Mouse (Mus musculus) cerebellum, postnatal 36 days (tissue): ENCODE results near the gene Pdcl2.
A peak's percentile ranks its signal among the peaks of the same experiment; 100 is the strongest.

Experiments used
- DNase-seq, 2 experiments: peaks; one replicate each; pipeline ENCODE4 v3.0.0; 2021 to 2022; ENCODE audit warnings: mixed read lengths in 2 of 2

The Pdcl2 gene

GRCm38 (mm10) chr5:76330953-76331352, at the start of gene Pdcl2:
Gene Pdcl2 (minus strand): TSS chr5:76331156.
- no peak for DNase-seq

- no peak for DNase-seq
Measured at GRCm38 (mm10) chr5:76379216-76379615, 48.3 kb upstream of the Pdcl2 start.

- no peak for DNase-seq
Measured at GRCm38 (mm10) chr5:76369215-76369840, 38.4 kb upstream of the Pdcl2 start.

- DNase-seq, result no peak
Measured at GRCm38 (mm10) chr5:76365406-76365805, 34.5 kb upstream of the Pdcl2 start.

GRCm38 (mm10) chr5:76363453-76364104, 32.6 kb upstream of the Pdcl2 start, which contains the start of gene Nmu:
Gene Nmu (minus strand): TSS chr5:76363788.
- DNase-seq, result peak in 1 of 2 experiments; percentile 3

- no peak for DNase-seq
Measured at GRCm38 (mm10) chr5:76360786-76361185, 29.8 kb upstream of the Pdcl2 start.

GRCm38 (mm10) chr5:76360057-76360456, 29.1 kb upstream of the Pdcl2 start:
- DNase-seq, result no peak

GRCm38 (mm10) chr5:76351953-76352611, 21.1 kb upstream of the Pdcl2 start:
- DNase-seq, result no peak

GRCm38 (mm10) chr5:76351537-76351936, 20.6 kb upstream of the Pdcl2 start:
- no peak for DNase-seq

- DNase-seq, result peak in 1 of 2 experiments; percentile 23
Measured at GRCm38 (mm10) chr5:76346137-76346536, 15.2 kb upstream of the Pdcl2 start.

GRCm38 (mm10) chr5:76340931-76341330, 10.0 kb upstream of the Pdcl2 start:
- DNase-seq, result no peak

GRCm38 (mm10) chr5:76337100-76337499, 6.1 kb upstream of the Pdcl2 start:
- DNase-seq, result no peak

- no peak for DNase-seq
Measured at GRCm38 (mm10) chr5:76333833-76334232, 2.9 kb upstream of the Pdcl2 start.

- no peak for DNase-seq
Measured at GRCm38 (mm10) chr5:76327296-76327695, 3.7 kb downstream of the Pdcl2 start.

- DNase-seq, result no peak
Measured at GRCm38 (mm10) chr5:76325113-76325512, 5.8 kb downstream of the Pdcl2 start.

- no peak for DNase-seq
Measured at GRCm38 (mm10) chr5:76321249-76322196, 9.4 kb downstream of the Pdcl2 start.

GRCm38 (mm10) chr5:76308206-76308605, 22.8 kb downstream of the Pdcl2 start:
- DNase-seq, result no peak

GRCm38 (mm10) chr5:76306261-76306660, 24.7 kb downstream of the Pdcl2 start:
- no peak for DNase-seq

- no peak for DNase-seq
Measured at GRCm38 (mm10) chr5:76305616-76306015, 25.3 kb downstream of the Pdcl2 start.

GRCm38 (mm10) chr5:76304452-76305341, 26.3 kb downstream of the Pdcl2 start, which contains the start of gene Clock:
Gene Clock (minus strand): TSS chr5:76304792.
- DNase-seq, result peak; percentile 88 to 92

GRCm38 (mm10) chr5:76303745-76304451, 27.1 kb downstream of the Pdcl2 start:
- DNase-seq, result peak; percentile 85 to 91
